29 mouse cellular contexts compared by ENCODE assay signal in the genomic region with DNA sequence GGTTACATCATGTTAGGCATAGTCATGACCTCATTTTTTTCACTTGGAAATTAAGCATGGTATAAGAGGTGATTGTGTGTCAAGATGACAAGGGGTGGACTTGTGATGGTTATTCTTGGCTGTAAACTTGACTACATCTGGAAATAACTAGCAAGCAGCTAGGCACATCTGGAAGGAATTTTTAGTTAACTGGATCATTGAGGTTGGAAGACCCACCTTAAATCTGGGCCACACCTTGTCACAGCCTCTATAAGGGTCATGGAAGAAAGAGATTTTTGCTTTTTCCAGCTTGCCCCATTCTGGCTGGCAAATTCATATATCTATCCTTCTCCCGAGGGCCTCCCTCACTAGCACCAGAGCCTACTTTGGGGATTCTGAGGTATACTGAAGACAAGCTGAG. TPM values are rescaled to one million over a fixed set of nuclear protein-coding genes. Genes with fewer than 3 reads are reported as not detected.
DNase-seq lines count a peak whose midpoint lies in the region; ATAC-seq lines count a peak whose summit lies in the region.
"Had no signal": no experiment of that assay in that cellular context is flagged by ENCODE, and none has a peak within 500 bp of the region (broad histone marks: within the 10 kb centered on the region; RNA-seq: fewer than 3 reads in every experiment).

No protein-coding gene starts in this region.

- H3K9ac ChIP-seq in limb, embryonic 11.5 days (ENCODE audit: low read length), result no peak overlapping the region
- H3K9ac ChIP-seq: embryonic facial prominence, embryonic 13.5 days; forebrain, embryonic 13.5 days; forebrain, postnatal 0 days; heart, embryonic 13.5 days; hindbrain, embryonic 14.5 days; intestine, embryonic 15.5 days had no signal

- ATAC-seq in limb, embryonic 11.5 days (ENCODE audit: insufficient number of reproducible peaks, low FRiP score, low TSS enrichment, low read depth), result peak; percentile 16; the same call in 1 of the 2 replicates
- ATAC-seq: forebrain, embryonic 13.5 days; forebrain, postnatal 0 days; hindbrain, postnatal 0 days; intestine, embryonic 15.5 days; Patski had no signal

- DNase-seq in 3T3-L1 (ENCODE audit: low read depth, low spot score) (peak; percentile 68), NIH3T3 (ENCODE audit: low read depth) (peak; percentile 13)
- DNase-seq in hindlimb bud, embryonic 11.5 days (ENCODE audit: extremely low spot score, low read depth, low spot score), result peak; percentile 47
- peak; percentile 36 for DNase-seq in limb, embryonic 11.5 days (ENCODE audit: low spot score)
- no peak for DNase-seq in cerebellum, postnatal 25 days
- no peak for DNase-seq in thymus, postnatal 14 days
- no peak for DNase-seq in kidney, postnatal 14 days
- DNase-seq in urinary bladder, adult 18-20 months (ENCODE audit: low spot score in 2 of 2), result no peak
- DNase-seq: adrenal gland, postnatal 10 days; adrenal gland, postnatal 36 days; cerebellum, adult 18-20 months; cerebellum, adult 9-10 months; cerebellum, postnatal 14 days; forebrain, postnatal 0 days; gastrocnemius, postnatal 10 days; gastrocnemius, postnatal 36 days; heart, adult 2 months; heart, postnatal 14 days; heart, postnatal 4 days had no signal

- no peak overlapping the region for H3K27ac ChIP-seq in limb, embryonic 11.5 days (replicated peaks; ENCODE audit: low read depth, low read length)
- H3K27ac ChIP-seq: embryonic facial prominence, embryonic 13.5 days; forebrain, embryonic 10.5 days; forebrain, embryonic 13.5 days; heart, adult 2 months; heart, embryonic 10.5 days; heart, embryonic 13.5 days; hindbrain, embryonic 14.5 days; hindbrain, postnatal 0 days; intestine, embryonic 15.5 days had no signal

- no peaks in the 10 kb centered on the region for H3K27me3 ChIP-seq in limb, embryonic 11.5 days (ENCODE audit: control insufficient read depth, insufficient read depth, low read length)
- H3K27me3 ChIP-seq: forebrain, embryonic 13.5 days; intestine, embryonic 15.5 days had no signal

- H3K4me3 ChIP-seq in limb, embryonic 11.5 days (ENCODE audit: low read depth, low read length), result no peak overlapping the region
- H3K4me3 ChIP-seq: embryonic facial prominence, embryonic 13.5 days; forebrain, embryonic 10.5 days; forebrain, embryonic 13.5 days; heart, adult 2 months; heart, embryonic 10.5 days; heart, embryonic 13.5 days; intestine, embryonic 15.5 days had no signal

- no peaks in the 10 kb centered on the region for H3K9me3 ChIP-seq in limb, embryonic 11.5 days (ENCODE audit: control insufficient read depth, low read length)
- H3K9me3 ChIP-seq: embryonic facial prominence, embryonic 13.5 days; forebrain, embryonic 10.5 days; forebrain, embryonic 13.5 days; heart, embryonic 10.5 days; heart, embryonic 13.5 days; intestine, embryonic 15.5 days had no signal

- H3K4me2 ChIP-seq in limb, embryonic 11.5 days (ENCODE audit: low read depth, severe bottlenecking), result no peak overlapping the region
- H3K4me2 ChIP-seq: forebrain, embryonic 13.5 days had no signal

- 17% methylated on average over 1 of the region's 1 CpGs for WGBS in limb, embryonic 11.5 days

- no peaks in the 10 kb centered on the region for H3K36me3 ChIP-seq in limb, embryonic 11.5 days (ENCODE audit: control insufficient read depth, insufficient read depth, low read length)
- H3K36me3 ChIP-seq: intestine, embryonic 15.5 days had no signal

- peaks cover 9% of the 10 kb centered on the region for H3K4me1 ChIP-seq in limb, embryonic 11.5 days (ENCODE audit: control insufficient read depth, insufficient read depth, low read length)

RNA-seq across cellular contexts. Expression of a gene that starts 1.6 kb away (rescaled TPM):
- 9.0 and 10.4 TPM in 2 replicates for polyA plus RNA-seq in limb, embryonic 11.5 days (2014; fragmentation: Nextera tagmentation; extraction: Ambion mirVana)

RNA-seq across cellular contexts. Expression of a gene that starts 17.7 kb away (rescaled TPM):
- polyA plus RNA-seq in limb, embryonic 11.5 days (2014; fragmentation: Nextera tagmentation; extraction: Ambion mirVana), result not detected in 2 replicates
- polyA plus RNA-seq: embryonic facial prominence, embryonic 13.5 days; forebrain, embryonic 10.5 days; heart, embryonic 10.5 days; heart, embryonic 13.5 days; heart, embryonic 16.5 days; intestine, embryonic 15.5 days; Patski had no signal

RNA-seq across cellular contexts. Expression of a gene that starts 28.9 kb away (rescaled TPM):
- 69.8 and 75.1 TPM in 2 replicates for polyA plus RNA-seq in limb, embryonic 11.5 days (2014; fragmentation: Nextera tagmentation; extraction: Ambion mirVana)

Comparison
In these comparisons a context has a peak if more than half of its experiments do, and no peak if none do; other contexts are left out.
1. DNase-seq: peak in 3T3-L1 (single experiment), NIH3T3 (single experiment), hindlimb bud, embryonic 11.5 days (single experiment) and limb, embryonic 11.5 days (single experiment); none in cerebellum, postnatal 25 days (0 of 2), thymus, postnatal 14 days (single experiment), kidney, postnatal 14 days (single experiment) and urinary bladder, adult 18-20 months (0 of 2).